8 mouse cellular contexts compared by ENCODE assay signal in the genomic region with DNA sequence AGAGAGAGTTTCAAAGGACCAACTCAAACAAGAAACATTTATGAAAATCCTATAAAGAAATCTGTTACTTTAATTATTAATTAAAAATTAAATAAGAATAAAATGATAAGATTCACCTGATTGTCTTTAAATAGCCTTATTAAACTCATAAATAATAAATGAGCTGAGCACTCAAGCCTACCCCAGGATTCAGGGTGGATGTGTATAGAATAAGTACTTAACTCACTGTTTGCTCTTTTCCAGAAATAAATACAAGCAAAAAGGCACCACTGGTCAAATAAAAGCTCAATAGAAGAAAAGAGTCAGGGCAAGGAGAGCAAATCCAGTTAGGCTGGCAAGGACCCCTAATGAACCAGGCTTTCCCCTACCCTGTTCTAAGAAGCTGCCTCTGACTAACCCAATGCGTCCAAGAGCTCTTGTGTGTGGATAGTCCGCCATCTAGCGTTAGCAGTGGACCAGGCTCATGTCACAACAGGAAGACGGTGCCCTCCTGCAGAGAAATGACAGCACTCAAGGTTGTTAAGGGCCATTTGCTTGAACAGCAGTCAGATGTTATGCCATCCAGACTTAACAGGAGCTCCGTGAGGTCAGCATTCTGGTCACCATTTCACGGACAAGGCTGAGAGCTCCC. TPM values are rescaled to one million over a fixed set of nuclear protein-coding genes. Genes with fewer than 3 reads are reported as not detected.
DNase-seq lines count a peak whose midpoint lies in the region; ATAC-seq and TF ChIP-seq lines count a peak whose summit lies in the region.
"Had no signal": no experiment of that assay in that cellular context is flagged by ENCODE, and none has a peak within 500 bp of the region (broad histone marks: within the 10 kb centered on the region; RNA-seq: fewer than 3 reads in every experiment).

No protein-coding gene starts in this region.

- TF ChIP-seq CTCF in spleen, adult 2 months (IDR thresholded peaks at IDR 0.05; ENCODE audit: extremely low read depth, insufficient read depth, insufficient read length, insufficient replicate concordance): peak; percentile 88; the same call in 1 of the 2 replicates

- intact Hi-C loops in left cerebral cortex, postnatal 14 days (cut with DNase I): loop anchor here (1.0 to 10.0 kb wide), 3 partner anchors 139 to 889 kb away; no protein-coding TSS in a partner anchor

- H3K4me2 ChIP-seq in intestine, embryonic 16.5 days (ENCODE audit: low read depth, low read length): no peak overlapping the region
- no peak overlapping the region for H3K4me2 ChIP-seq in midbrain, embryonic 16.5 days (ENCODE audit: low read length)
- H3K4me2 ChIP-seq: stomach, embryonic 15.5 days had no signal

- H3K27ac ChIP-seq in intestine, embryonic 16.5 days (ENCODE audit: low read length): no peak overlapping the region
- H3K27ac ChIP-seq in midbrain, embryonic 16.5 days (ENCODE audit: low read length): no peak overlapping the region
- no peak overlapping the region for H3K27ac ChIP-seq in spleen, adult 2 months (ENCODE audit: insufficient read depth, low read length)
- H3K27ac ChIP-seq: stomach, embryonic 15.5 days had no signal

- WGBS in intestine, embryonic 16.5 days: 2% methylated on average over 6 of the region's 6 CpGs
- 9% methylated on average over 6 of the region's 6 CpGs for WGBS in midbrain, embryonic 16.5 days
- WGBS in spleen, adult 2 months: 5% methylated on average over 6 of the region's 6 CpGs

- H3K9me3 ChIP-seq in intestine, embryonic 16.5 days (ENCODE audit: control insufficient read depth, low read length): no peaks in the 10 kb centered on the region
- H3K9me3 ChIP-seq in midbrain, embryonic 16.5 days (replicated peaks; ENCODE audit: control insufficient read depth, low read length, poor library complexity, severe bottlenecking): no peaks in the 10 kb centered on the region
- H3K9me3 ChIP-seq: stomach, embryonic 15.5 days had no signal

- peak; percentile 74 to 84 for DNase-seq in cerebellum, postnatal 36 days
- DNase-seq in gastrocnemius, adult 8-10 months (ENCODE audit: low spot score in 2 of 2): peak; percentile 15 to 33
- peak; percentile 87 to 89 for DNase-seq in left cerebral cortex, postnatal 14 days (ENCODE audit: low spot score in 2 of 2)
- DNase-seq in spleen, adult 2 months (ENCODE audit: low read depth in 1 of 2, low spot score in 2 of 2): peak; percentile 61 to 75

- no peak overlapping the region for H3K4me3 ChIP-seq in intestine, embryonic 16.5 days (ENCODE audit: low read length)
- H3K4me3 ChIP-seq in midbrain, embryonic 16.5 days (ENCODE audit: low read depth, low read length): no peak overlapping the region
- H3K4me3 ChIP-seq in spleen, adult 2 months (ENCODE audit: extremely low read depth, insufficient read depth, insufficient read length): no peak overlapping the region
- H3K4me3 ChIP-seq: stomach, embryonic 15.5 days had no signal

- H3K9ac ChIP-seq in intestine, embryonic 16.5 days (ENCODE audit: low read depth, low read length): no peak overlapping the region
- no peak overlapping the region for H3K9ac ChIP-seq in midbrain, embryonic 16.5 days (ENCODE audit: low read depth, low read length)
- H3K9ac ChIP-seq: stomach, embryonic 15.5 days had no signal

- peak; percentile 91 for ATAC-seq in activated CD4-positive, CD25-positive, alpha-beta regulatory T cell, adult 4 months
- ATAC-seq in intestine, embryonic 16.5 days: peak; percentile 60
- ATAC-seq in midbrain, embryonic 16.5 days: peak; percentile 97

- no peaks in the 10 kb centered on the region for H3K36me3 ChIP-seq in intestine, embryonic 16.5 days (ENCODE audit: control insufficient read depth, insufficient read depth, low read length)
- no peaks in the 10 kb centered on the region for H3K36me3 ChIP-seq in midbrain, embryonic 16.5 days (ENCODE audit: control insufficient read depth, insufficient read depth, low read length)
- H3K36me3 ChIP-seq in spleen, adult 2 months (ENCODE audit: control insufficient read depth, insufficient read depth, low read length): no peaks in the 10 kb centered on the region
- H3K36me3 ChIP-seq: stomach, embryonic 15.5 days had no signal

- H3K27me3 ChIP-seq in intestine, embryonic 16.5 days (replicated peaks; ENCODE audit: control insufficient read depth, insufficient read depth, low read length): 0 out of 2 replicates have a peak, but pooled peaks cover 3% of the 10 kb centered on the region
- H3K27me3 ChIP-seq in midbrain, embryonic 16.5 days (ENCODE audit: control insufficient read depth, insufficient read depth, low read depth, low read length): no peaks in the 10 kb centered on the region
- no peaks in the 10 kb centered on the region for H3K27me3 ChIP-seq in spleen, adult 2 months (ENCODE audit: control insufficient read depth, insufficient read depth, low read length)
- H3K27me3 ChIP-seq: stomach, embryonic 15.5 days had no signal

- TF ChIP-seq POLR2A in spleen, adult 2 months (IDR thresholded peaks at IDR 0.05; ENCODE audit: low read depth, low read length): no peak

- H3K4me1 ChIP-seq in intestine, embryonic 16.5 days (ENCODE audit: control insufficient read depth, insufficient read depth, low read length): no peaks in the 10 kb centered on the region
- no peaks in the 10 kb centered on the region for H3K4me1 ChIP-seq in midbrain, embryonic 16.5 days (ENCODE audit: control insufficient read depth, insufficient read depth, low read length)
- no peaks in the 10 kb centered on the region for H3K4me1 ChIP-seq in spleen, adult 2 months (ENCODE audit: control insufficient read depth, insufficient read depth, insufficient read length)
- H3K4me1 ChIP-seq: stomach, embryonic 15.5 days had no signal

RNA-seq across cellular contexts. Expression of gene Galnt14, which starts 33.5 kb away (rescaled TPM):
- under 1 TPM; 0.48 to 0.79 TPM for polyA plus RNA-seq in activated CD4-positive, CD25-positive, alpha-beta regulatory T cell, adult 4 months (2017; shearing (Covaris generic))
- not detected for total RNA-seq in gastrocnemius, adult 8-10 months (2022)
- 0.24 and 0.46 TPM in 2 replicates for polyA plus RNA-seq in intestine, embryonic 16.5 days (2015; fragmentation: Nextera tagmentation; extraction: Ambion mirVana)
- total RNA-seq in left cerebral cortex, postnatal 14 days (2021): 10 to 100 TPM; 18.2 to 19.1 TPM
- polyA plus RNA-seq in midbrain, embryonic 16.5 days (2015; fragmentation: Nextera tagmentation; extraction: Ambion mirVana): 20.4 and 25.2 TPM in 2 replicates
- 0.32 and 0.60 TPM in 2 replicates for polyA plus RNA-seq in spleen, adult 2 months (2012; rRNA removed)

Comparison
In these comparisons a context has a peak if more than half of its experiments do, and no peak if none do; other contexts are left out.
1. DNase-seq: peak in every context shown above with its lines; median percentile 88 in left cerebral cortex, postnatal 14 days; 79 in cerebellum, postnatal 36 days; 68 in spleen, adult 2 months; 24 in gastrocnemius, adult 8-10 months.
2. RNA of gene Galnt14, which starts 33.5 kb away (polyA plus RNA-seq): 20.4 to 25.2 TPM in midbrain, embryonic 16.5 days; 0.48 to 0.79 TPM in activated CD4-positive, CD25-positive, alpha-beta regulatory T cell, adult 4 months, 0.32 to 0.60 TPM in spleen, adult 2 months and 0.24 to 0.46 TPM in intestine, embryonic 16.5 days; every median in the first group is over 10 times any median in the second.
3. Peak in every context shown above with its lines, with median percentiles within 50 percentile points of each other: ATAC-seq.